Mouse (Mus musculus) cerebellum, postnatal 36 days (tissue): ENCODE data around the gene Wars2.

Source experiments
- DNase-seq, 2 experiments: peaks; one replicate each; pipeline ENCODE4 v3.0.0; 2021 to 2022; ENCODE audit warnings: mixed read lengths in 2 of 2

Wars2 gene

GRCm38 (mm10) chr3:99249551-99249870 lies 108.6 kb downstream of the Wars2 start:
- DNase-seq, result no peak

GRCm38 (mm10) chr3:99249906-99250305 lies 109.0 kb downstream of the Wars2 start:
- no peak for DNase-seq

- no peak for DNase-seq
These were observed 110.7 kb downstream of the Wars2 start for GRCm38 (mm10) chr3:99251271-99252165.

GRCm38 (mm10) chr3:99252461-99253091 lies 111.7 kb downstream of the Wars2 start:
- no peak for DNase-seq

- no peak for DNase-seq
These were observed 112.2 kb downstream of the Wars2 start for GRCm38 (mm10) chr3:99253092-99253488.

- DNase-seq, result no peak
These were observed 112.9 kb downstream of the Wars2 start for GRCm38 (mm10) chr3:99253497-99254451.

GRCm38 (mm10) chr3:99254559-99255151 lies 113.8 kb downstream of the Wars2 start:
- DNase-seq, result no peak

GRCm38 (mm10) chr3:99255411-99256365 lies 114.8 kb downstream of the Wars2 start:
- DNase-seq, result no peak

GRCm38 (mm10) chr3:99256366-99256750 lies 115.5 kb downstream of the Wars2 start:
- DNase-seq, result no peak

- no peak for DNase-seq
These were observed 115.9 kb downstream of the Wars2 start for GRCm38 (mm10) chr3:99256766-99257165.

- DNase-seq, result no peak
These were observed 117.0 kb downstream of the Wars2 start for GRCm38 (mm10) chr3:99257586-99258577.

GRCm38 (mm10) chr3:99259741-99260270 lies 118.9 kb downstream of the Wars2 start:
- no peak for DNase-seq

- no peak for DNase-seq
These were observed 119.5 kb downstream of the Wars2 start for GRCm38 (mm10) chr3:99260395-99260794.

- no peak for DNase-seq
These were observed 120.5 kb downstream of the Wars2 start for GRCm38 (mm10) chr3:99261371-99261791.

GRCm38 (mm10) chr3:99261986-99262385 lies 121.1 kb downstream of the Wars2 start:
- DNase-seq, result no peak

GRCm38 (mm10) chr3:99263471-99263903 lies 122.6 kb downstream of the Wars2 start:
- DNase-seq, result no peak

- no peak for DNase-seq
These were observed 123.8 kb downstream of the Wars2 start for GRCm38 (mm10) chr3:99264695-99265094.

GRCm38 (mm10) chr3:99266752-99267303 lies 126.0 kb downstream of the Wars2 start:
- DNase-seq, result no peak

GRCm38 (mm10) chr3:99277973-99278580 lies 137.2 kb downstream of the Wars2 start:
- DNase-seq, result no peak
